Mouse (Mus musculus) urinary bladder, postnatal 36 days (tissue): ENCODE data around the gene Isy1.
"Not testable (repeated sequence)": the region's sequence is repeated elsewhere in the genome, so short reads cannot be mapped to it uniquely, and the experiment has no call there.

Experiments
- DNase-seq, 2 experiments: peaks; one replicate each; pipeline ENCODE4 v3.0.0; 2022; ENCODE audit warnings: low spot score in 2 of 2, mixed read lengths in 1 of 2

The Isy1 gene

DNA sequence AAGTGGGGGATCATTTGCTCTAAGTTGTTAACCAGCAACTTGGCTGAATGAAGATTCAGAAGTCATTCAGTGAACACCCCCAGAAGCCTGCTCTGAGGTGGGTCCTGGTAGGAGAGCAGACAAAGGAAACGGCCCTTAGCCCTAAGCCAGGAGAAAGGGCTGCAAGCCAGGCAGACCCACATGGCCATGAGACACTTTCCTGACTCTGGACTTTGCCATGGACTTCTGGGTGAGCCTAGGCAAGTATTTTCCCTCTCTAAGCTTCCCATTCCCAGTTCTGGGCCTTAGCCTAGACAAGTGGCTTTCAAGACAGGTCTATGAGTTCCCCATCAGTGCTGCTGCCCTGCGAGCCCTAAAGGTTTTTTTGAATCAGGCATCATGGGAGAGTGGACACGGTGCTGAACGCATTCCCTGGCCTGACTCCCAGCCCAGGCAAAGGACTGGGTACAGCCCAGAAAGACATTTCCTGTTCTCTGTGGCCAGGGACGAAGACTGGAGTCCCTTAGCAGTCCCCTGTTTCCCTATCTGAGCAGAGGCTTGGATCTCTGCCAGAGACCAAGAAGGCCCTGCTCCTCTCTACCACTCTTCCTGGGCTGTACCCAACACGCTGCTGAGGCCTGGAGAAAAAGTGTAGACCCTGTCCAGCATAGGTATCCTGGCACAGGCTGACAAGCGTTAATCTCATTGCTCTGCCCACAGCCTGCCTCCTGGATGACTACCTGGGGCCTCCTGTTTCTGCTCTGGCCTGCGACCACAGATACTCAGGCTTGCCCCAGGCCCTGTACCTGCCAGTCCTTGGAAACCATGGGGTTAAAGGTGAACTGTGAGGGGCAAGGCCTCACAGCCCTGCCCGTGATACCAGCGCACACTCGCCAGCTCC is 60.1 kb downstream of the Isy1 start:
- no peak for DNase-seq

DNA sequence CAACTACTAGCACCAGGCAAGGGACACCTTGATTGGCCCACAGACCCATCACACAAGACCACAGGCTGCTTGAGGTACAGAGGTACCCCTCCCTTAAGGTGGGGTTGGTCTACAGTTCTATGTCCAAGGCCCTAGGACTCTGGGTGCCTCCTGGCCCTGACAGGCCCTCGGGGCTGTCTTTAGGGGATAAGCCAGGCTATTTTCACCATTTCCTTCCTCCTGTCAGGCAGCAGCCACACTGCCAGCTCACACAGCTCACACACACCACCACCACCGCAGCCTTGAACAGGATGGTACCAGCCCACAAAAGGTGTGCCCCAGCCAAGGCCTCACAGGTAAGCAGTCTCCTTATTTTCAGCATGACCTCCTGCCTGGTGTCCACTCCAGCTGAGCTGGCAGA is 60.8 kb downstream of the Isy1 start, which contains the start of gene Gp9:
Gene Gp9, plus strand, starts transcription at position 231 of the 400 bp plus-strand sequence.
- DNase-seq: no peak

DNA sequence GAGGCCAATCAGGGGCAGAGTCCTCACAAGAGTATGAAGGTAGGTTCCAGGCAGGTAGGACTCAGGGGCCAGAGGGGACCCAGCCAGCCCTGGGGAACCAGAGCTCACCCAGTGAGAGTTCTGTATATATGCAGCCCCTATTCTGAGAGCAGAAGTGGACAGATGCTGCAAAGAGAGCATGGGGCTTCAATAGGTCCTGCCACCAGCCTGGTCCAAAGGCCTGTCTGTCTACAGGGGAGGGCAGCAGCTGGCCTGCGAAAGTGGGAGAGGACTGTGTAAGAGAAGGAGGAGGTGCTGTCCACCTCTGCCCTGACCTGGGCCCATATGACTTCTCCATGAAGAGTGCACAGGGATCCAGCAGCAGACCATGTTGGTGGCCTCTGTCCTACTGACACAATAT is 61.9 kb downstream of the Isy1 start:
- DNase-seq: no peak

DNA sequence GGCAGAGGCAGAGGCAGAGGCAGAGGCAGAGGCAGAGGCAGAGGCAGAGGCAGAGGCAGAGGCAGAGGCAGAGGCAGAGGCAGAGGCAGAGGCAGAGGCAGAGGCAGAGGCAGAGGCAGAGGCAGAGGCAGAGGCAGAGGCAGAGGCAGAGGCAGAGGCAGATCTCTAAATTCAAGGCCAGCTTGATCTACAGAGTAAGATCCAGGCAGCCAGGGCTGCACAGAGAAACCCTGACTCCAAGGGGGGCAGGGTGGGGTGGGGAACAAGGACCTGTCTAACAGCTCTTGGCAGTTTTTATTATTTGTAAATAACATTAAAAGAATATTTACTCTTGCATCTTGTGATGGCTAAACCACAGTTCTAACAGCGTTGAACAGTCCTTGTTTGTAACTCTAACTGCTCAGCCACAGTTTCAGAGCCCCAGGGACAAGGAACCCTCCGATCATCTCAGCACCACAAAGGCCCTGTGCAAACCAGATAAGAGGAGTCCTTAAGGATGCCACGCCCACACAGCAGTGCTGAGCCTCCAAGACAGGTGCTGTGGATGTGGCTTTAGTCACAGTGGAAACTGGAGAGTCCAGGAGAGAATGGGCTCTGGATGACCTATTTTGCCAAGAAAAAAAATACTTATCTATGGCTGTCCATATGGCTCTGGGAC is 62.9 kb downstream of the Isy1 start:
- DNase-seq: no peak

DNA sequence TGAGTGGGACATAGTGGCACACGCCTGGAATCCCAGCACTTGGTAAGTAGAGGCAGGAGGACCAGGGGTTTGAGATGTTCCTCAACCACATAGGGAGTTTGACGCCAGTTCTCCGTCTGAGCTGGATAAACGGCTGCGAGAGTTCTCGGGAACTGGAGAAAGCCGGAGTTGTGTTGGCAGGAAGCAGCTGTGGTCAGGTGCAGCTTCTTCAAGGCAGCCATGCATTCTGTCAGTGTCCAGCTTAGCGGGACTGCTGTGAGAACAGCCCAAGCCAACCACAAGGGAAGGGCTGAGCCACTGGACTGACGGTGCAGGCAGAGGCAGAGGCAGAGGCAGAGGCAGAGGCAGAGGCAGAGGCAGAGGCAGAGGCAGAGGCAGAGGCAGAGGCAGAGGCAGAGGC is 63.7 kb downstream of the Isy1 start:
- no peak for DNase-seq

DNA sequence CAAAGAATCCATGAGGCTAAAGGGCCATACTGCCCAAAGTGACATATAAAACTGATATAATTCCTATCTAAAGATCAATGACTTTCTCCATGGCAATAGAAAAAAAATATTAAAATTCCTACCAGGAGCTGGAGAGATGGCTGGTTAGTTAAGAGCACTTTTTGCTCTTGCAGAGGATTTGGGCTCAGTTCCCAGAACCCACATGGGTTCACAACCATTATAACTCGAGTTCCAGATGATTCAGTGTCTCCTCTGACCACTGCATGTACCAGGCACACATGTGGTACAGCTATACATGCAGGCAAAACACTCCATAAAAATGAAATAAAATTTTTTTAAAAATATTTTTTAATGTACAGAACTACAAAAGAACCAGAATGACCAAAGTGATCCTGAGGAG is 64.1 kb downstream of the Isy1 start:
- no peak for DNase-seq

DNA sequence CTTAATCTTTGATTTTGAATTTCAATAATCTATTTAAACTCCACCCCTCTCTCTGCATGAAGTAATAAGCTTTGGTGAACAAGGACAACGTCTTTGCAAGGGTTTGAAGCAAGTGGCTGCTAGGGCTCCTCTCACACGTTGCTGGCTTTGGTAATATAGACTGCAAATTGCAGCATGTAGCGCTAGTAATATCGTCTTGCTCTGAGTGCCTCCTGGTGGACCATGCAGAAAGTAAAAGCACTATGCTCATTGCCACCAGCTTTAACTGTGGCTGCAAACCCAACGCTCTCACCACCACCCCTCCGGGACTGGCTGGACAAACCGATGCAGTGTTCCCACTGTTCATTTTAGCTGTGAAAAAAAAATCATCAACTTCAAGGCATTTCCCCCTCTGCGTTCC is 68.0 kb downstream of the Isy1 start:
- DNase-seq: no peak

DNA sequence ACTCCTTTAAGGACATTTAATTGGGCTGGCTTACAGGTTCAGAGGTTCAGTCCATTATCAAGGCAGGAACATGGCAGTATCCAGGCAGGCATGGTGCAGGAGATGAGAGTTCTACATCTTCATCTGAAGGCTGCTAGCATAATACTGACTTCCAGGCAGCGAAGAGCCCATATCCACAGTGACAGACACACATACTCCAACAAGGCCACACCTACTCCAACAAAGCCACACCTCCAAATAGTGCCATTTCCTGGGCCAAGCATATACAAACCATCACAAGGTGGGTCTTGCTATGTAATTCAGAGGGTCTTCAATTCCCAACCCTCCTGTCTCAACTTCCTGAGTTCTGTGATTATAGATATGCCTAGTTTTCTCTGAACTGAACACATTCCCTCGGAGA is 74.3 kb downstream of the Isy1 start:
- not testable (repeated sequence) for DNase-seq
